Comparison of ENCODE assay signal across 18 mouse cellular contexts in genomic region chr5:97345732-97346253, GRCm38 (mm10). TPM values are rescaled to one million over a fixed set of nuclear protein-coding genes. Genes with fewer than 3 reads are reported as not detected.
A peak's percentile ranks its signal among the peaks of the same experiment; 100 is the strongest.
DNase-seq lines count a peak whose midpoint lies in the region; ATAC-seq and TF ChIP-seq lines count a peak whose summit lies in the region.
"Had no signal": no experiment of that assay in that cellular context is flagged by ENCODE, and none has a peak within 500 bp of the region (broad histone marks: within the 10 kb centered on the region; RNA-seq: fewer than 3 reads in every experiment).

No protein-coding gene starts in this region.

- H3K36me3 ChIP-seq in forebrain, embryonic 13.5 days (ENCODE audit: poor library complexity, severe bottlenecking) = no peaks in the 10 kb centered on the region
- no peaks in the 10 kb centered on the region for H3K36me3 ChIP-seq in forebrain, embryonic 10.5 days (replicated peaks)
- H3K36me3 ChIP-seq: limb, embryonic 15.5 days; midbrain, embryonic 13.5 days had no signal

- intact Hi-C loops in left cerebral cortex, postnatal 14 days (cut with DNase I) = no loop called here
- intact Hi-C loops in gastrocnemius, adult 2 months (cut with DNase I) = no loop called here

- no peak overlapping the region for H3K4me2 ChIP-seq in forebrain, embryonic 13.5 days
- H3K4me2 ChIP-seq: limb, embryonic 15.5 days; midbrain, embryonic 13.5 days had no signal

- H3K27ac ChIP-seq in forebrain, embryonic 13.5 days = no peak overlapping the region
- H3K27ac ChIP-seq in forebrain, embryonic 10.5 days = no peak overlapping the region
- H3K27ac ChIP-seq in gastrocnemius, adult 2 months = no peak overlapping the region
- H3K27ac ChIP-seq: kidney, postnatal 0 days; limb, embryonic 15.5 days; midbrain, embryonic 13.5 days had no signal

- no peak overlapping the region for H3K4me3 ChIP-seq in forebrain, embryonic 13.5 days
- no peak overlapping the region for H3K4me3 ChIP-seq in forebrain, embryonic 10.5 days
- no peak overlapping the region for H3K4me3 ChIP-seq in gastrocnemius, adult 2 months
- H3K4me3 ChIP-seq: limb, embryonic 15.5 days; midbrain, embryonic 13.5 days had no signal

- H3K27me3 ChIP-seq in forebrain, embryonic 13.5 days = no peaks in the 10 kb centered on the region
- H3K27me3 ChIP-seq in forebrain, embryonic 10.5 days (ENCODE audit: poor library complexity, severe bottlenecking) = no peaks in the 10 kb centered on the region
- H3K27me3 ChIP-seq: CH12.LX; limb, embryonic 15.5 days; midbrain, embryonic 13.5 days had no signal

- ATAC-seq in forebrain, embryonic 13.5 days = peak; percentile 43; the same call in 1 of the 2 replicates
- ATAC-seq: midbrain, embryonic 13.5 days had no signal

- H3K9me3 ChIP-seq in forebrain, embryonic 13.5 days (replicated peaks) = no peaks in the 10 kb centered on the region
- H3K9me3 ChIP-seq in forebrain, embryonic 10.5 days = no peaks in the 10 kb centered on the region
- H3K9me3 ChIP-seq: limb, embryonic 15.5 days; midbrain, embryonic 13.5 days had no signal

- H3K9ac ChIP-seq in forebrain, embryonic 13.5 days = no peak overlapping the region
- H3K9ac ChIP-seq: limb, embryonic 15.5 days; midbrain, embryonic 13.5 days had no signal

- no peak for TF ChIP-seq CTCF in gastrocnemius, adult 2 months (IDR thresholded peaks at IDR 0.05)

- no peaks in the 10 kb centered on the region; the same call in 1 of the 2 replicates for H3K4me1 ChIP-seq in forebrain, embryonic 13.5 days
- no peaks in the 10 kb centered on the region for H3K4me1 ChIP-seq in forebrain, embryonic 10.5 days
- H3K4me1 ChIP-seq: midbrain, embryonic 13.5 days had no signal

- no peak for DNase-seq in forebrain, embryonic 10.5 days (ENCODE audit: extremely low spot score, low spot score)
- peak; percentile 6 to 8 for DNase-seq in left cerebral cortex, postnatal 14 days (ENCODE audit: low spot score in 2 of 2)
- no peak for DNase-seq in left cerebral cortex, adult 18-20 months (ENCODE audit: low spot score in 2 of 2)
- peak; percentile 22 for DNase-seq in cerebellum, adult 9-10 months
- peak; percentile 60 for DNase-seq in layer of hippocampus, adult 9-11 months
- DNase-seq in gastrocnemius, postnatal 25 days = no peak
- no peak for DNase-seq in gastrocnemius, adult 2 months
- DNase-seq: adrenal gland, postnatal 14 days; lung, adult 18-20 months; lung, postnatal 4 days had no signal

- 81% methylated on average over 10 of the region's 10 CpGs for WGBS in forebrain, embryonic 13.5 days
- WGBS in forebrain, embryonic 10.5 days = 91% methylated on average over 10 of the region's 10 CpGs

RNA-seq across cellular contexts. Expression of gene Naa11, which starts 46.4 kb away (rescaled TPM):
- 0.06 TPM in 1 of 2 replicates, not detected in the other for polyA plus RNA-seq in forebrain, embryonic 13.5 days (2015; fragmentation: Nextera tagmentation; extraction: Ambion mirVana)
- polyA plus RNA-seq in forebrain, embryonic 10.5 days (2016; fragmentation: Nextera tagmentation; extraction: Ambion mirVana) = not detected in 2 replicates
- under 1 TPM; 0.13 to 0.15 TPM for total RNA-seq in left cerebral cortex, postnatal 14 days (2021)
- not detected for total RNA-seq in left cerebral cortex, adult 18-20 months (2021)
- total RNA-seq in gastrocnemius, postnatal 25 days (2021) = not detected
- total RNA-seq in gastrocnemius, adult 2 months (2021) = not detected
- total RNA-seq: adrenal gland, postnatal 14 days; CH12.LX; heart, adult 8-10 months; heart, postnatal 25 days had no signal
- polyA plus RNA-seq: kidney, postnatal 0 days; limb, embryonic 15.5 days; urinary bladder, adult 2 months had no signal

Comparison
In these comparisons a context has a peak if more than half of its experiments do, and no peak if none do; other contexts are left out.
1. DNase-seq: peak in left cerebral cortex, postnatal 14 days (2 of 2), cerebellum, adult 9-10 months (single experiment) and layer of hippocampus, adult 9-11 months (single experiment); none in forebrain, embryonic 10.5 days (single experiment), left cerebral cortex, adult 18-20 months (0 of 2), gastrocnemius, postnatal 25 days (single experiment) and gastrocnemius, adult 2 months (single experiment).